Mouse (Mus musculus): ENCODE results near the gene H2-Q10.
A peak's percentile ranks its signal among the peaks of the same experiment; 100 is the strongest.
"Not testable (repeated sequence)": the region's sequence is repeated elsewhere in the genome, so short reads cannot be mapped to it uniquely, and the experiment has no call there.

Gene H2-Q10

DNA sequence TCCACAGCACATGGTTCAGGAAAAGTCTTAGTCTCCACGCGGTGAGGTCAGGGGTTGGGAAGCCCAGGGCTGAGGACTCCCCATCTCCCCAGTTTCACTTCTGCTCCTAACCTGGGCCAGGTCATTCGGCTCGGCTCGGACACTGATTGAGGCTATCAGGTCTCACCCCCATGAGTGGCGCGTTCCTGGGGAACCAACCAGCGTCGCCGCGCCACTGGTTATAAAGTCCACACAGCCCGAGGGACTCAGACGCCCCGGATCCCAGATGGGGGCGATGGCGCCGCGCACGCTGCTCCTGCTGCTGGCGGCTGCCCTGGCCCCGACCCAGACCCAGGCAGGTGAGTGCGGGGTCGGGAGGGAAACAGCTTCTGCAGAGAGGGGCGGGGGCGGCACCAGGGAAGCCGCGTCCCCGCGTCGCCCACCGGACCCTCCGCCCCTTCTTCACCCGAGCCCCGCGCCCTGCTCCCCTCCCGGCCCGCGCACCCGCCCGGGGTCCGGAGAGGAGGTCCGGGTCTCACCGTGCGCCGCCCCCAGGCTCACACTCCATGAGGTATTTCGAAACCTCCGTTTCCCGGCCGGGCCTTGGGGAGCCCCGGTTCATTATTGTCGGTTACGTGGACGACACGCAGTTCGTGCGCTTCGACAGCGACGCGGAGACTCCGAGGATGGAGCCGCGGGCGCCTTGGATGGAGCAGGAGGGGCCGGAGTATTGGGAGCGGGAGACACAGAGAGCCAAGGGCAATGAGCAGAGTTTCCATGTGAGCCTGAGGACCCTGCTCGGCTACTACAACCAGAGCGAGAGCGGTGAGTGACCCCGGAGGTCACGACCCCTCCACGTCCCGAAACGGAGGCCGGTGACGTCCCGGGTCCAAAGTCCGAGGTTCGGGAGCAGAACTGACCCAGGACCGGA is at the start of gene H2-Q10:
H2-Q10 (plus strand) TSS at position 248 of the 910 bp plus-strand sequence.
- no peak for DNase-seq (ENCODE audit: low spot score in 2 of 2)

DNA sequence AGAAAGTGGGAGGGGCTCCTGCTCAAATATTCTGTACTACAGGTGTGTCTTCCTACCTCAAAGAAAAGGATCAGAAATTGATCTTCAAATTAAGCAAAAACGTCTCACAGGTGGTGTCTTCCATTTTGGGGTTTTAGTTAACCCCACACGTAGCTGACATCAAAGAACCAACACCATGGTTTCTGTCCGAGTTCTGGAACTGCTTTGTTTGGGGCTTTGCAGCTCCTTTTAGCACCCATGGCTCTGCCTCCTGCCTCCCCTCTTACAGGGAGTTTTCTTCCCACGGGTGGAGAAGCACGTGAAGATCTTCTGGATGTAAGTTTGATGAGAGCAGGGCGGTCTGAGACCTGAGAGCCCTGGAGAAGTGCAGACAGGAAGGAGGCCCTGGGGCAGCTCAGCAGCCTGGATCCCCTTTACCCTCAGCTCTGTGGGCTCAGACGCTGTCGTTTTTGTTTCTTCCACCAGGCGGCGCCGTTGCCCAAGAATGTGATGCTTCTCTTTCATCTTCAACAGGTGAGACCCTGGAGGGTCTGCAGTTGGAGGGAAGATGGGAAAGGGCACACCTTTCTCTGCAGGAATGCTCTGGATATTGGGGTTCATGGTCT is 49.6 kb upstream of the H2-Q10 start:
- peak in 1 of 2 experiments; percentile 5 for DNase-seq (ENCODE audit: low spot score in 2 of 2)

DNA sequence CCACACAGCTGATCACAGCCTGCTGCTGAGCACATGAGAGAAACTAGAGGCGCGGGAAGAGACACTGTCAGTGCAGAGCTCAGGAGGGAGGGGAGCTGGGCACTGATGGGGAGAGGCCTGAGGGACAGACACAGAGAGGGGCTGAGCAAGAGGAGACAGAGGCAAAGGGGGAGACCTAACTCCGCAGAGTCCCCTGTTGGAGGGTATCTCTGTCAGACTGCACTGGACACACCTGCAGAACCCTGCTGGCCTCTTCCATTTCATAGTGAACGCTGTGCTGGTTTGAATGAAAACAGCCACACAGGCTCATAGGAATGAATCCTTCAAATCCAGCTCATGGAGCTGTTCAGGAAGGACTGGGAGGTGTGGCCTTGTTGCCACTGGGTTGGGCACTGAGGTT is 48.6 kb upstream of the H2-Q10 start:
- DNase-seq (ENCODE audit: low spot score in 2 of 2): not testable (repeated sequence)

GRCm38 (mm10) chr17:35422360-35422759 is 47.5 kb upstream of the H2-Q10 start:
- not testable (repeated sequence) for DNase-seq (ENCODE audit: low spot score in 2 of 2)

DNA sequence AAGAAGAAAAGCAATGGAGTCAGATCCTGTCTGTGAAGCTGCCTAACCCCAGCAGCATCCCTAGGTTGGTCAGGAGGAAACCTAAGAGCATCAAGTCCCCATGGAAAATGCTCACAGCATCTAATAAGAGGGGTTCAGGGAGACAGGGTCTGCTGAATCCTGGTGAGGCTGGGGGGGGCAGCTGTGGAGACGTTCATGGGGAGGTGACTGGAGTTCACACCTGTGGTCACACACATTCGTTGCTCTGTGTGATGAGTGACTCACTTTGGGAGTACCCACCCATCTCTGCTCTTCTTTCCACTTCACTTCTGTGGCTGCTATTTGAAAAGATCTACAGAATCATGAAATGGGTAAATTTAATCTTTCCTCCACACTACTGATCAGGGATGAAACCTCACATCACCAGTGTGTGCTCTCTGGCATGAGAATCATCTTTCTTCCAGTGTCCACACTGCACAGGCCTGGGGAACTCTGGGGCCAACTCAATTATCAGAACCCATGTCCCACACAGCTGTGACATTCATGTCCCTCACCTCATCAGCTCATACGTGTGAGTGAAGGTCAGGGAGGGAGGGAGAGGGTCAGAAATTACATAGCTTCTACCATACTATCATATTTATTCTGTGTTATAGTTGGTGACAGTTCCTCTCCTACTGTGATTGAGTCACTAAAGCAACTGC is 46.6 kb upstream of the H2-Q10 start:
- not testable (repeated sequence) for DNase-seq (ENCODE audit: low spot score in 2 of 2)

DNA sequence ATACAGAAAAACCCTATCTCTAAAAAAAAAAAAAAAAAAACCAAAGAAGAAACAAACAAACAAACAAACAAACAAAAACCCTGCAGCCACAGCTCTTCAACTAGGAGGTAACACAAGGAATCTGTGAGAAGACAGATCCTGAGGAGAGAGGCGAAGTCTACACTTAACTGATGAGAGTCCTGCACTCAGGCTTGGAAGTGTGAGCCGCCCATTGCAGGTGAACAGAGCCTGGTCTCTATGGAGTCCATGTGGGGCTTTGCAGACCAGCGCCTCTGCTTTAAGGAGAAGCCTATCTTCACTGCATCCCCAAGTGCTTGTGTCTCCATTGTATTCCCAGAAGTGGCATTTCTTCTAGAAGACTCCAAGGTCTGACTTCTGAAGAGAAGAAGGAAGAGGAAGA is 45.8 kb upstream of the H2-Q10 start:
- DNase-seq (ENCODE audit: low spot score in 2 of 2): not testable (repeated sequence)

DNA sequence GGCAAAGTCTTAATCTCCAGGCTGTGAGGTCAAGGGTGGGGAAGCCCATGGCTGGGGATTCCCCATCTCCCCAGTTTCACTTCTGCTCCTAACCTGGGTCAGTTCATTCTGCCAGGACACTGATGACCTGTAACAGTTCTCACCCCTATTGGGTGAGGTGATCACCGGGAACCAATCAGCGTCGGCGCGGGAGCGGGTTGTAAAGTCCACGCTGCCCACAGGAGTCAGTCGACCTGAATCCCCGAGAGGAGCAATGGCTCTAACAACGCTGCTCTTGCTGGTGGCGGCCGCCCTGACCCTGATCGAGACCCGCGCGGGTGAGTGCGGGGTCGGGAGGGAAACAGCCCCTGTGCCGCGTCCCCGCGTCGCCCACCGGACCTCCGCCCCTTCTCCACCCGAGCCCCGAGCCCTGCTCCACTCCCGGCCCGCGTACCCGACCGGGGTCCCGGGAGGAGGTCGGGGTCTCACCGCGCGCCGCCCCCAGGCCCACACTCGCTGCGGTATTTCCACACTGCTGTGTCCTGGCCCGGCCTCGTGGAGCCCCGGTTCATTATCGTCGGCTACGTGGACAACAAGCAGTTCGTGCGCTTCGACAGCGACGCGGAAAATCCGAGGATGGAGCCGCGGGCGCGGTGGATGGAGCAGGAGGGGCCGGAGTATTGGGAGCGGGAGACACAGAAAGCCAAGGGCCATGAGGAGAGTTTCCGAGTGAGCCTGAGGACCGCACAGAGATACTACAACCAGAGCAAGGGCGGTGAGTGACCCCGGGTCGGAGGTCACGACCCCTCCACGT is 45.1 kb upstream of the H2-Q10 start, which contains the start of gene H2-Q6:
H2-Q6 (plus strand) TSS at position 227 of the 793 bp plus-strand sequence.
- DNase-seq (ENCODE audit: low spot score in 2 of 2): not testable (repeated sequence)

- not testable (repeated sequence) for DNase-seq (ENCODE audit: low spot score in 2 of 2)
Observed at GRCm38 (mm10) chr17:35425474-35425873, 44.4 kb upstream of the H2-Q10 start.

- not testable (repeated sequence) for DNase-seq (ENCODE audit: low spot score in 2 of 2)
Observed at GRCm38 (mm10) chr17:35428883-35429282, 41.0 kb upstream of the H2-Q10 start.

DNA sequence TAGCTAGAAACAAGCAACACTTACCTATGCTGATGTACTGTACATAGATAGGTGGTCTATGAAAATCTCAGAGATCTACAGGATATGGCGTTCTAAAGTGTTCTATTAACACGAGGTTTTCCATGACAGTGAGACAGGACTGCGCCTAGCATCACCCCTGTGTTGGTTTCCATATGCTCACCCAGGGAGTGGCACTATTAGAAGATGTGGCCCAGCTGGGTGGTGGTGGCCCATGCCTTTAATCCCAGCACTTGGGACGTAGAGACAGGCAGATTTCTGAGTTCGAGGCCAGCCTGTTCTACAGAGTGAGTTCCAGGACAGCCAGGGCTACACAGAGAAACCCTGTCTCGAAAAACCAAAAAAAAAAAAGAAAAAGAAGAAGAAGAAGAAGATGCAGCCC is 39.2 kb upstream of the H2-Q10 start:
- DNase-seq (ENCODE audit: low spot score in 2 of 2): not testable (repeated sequence)

DNA sequence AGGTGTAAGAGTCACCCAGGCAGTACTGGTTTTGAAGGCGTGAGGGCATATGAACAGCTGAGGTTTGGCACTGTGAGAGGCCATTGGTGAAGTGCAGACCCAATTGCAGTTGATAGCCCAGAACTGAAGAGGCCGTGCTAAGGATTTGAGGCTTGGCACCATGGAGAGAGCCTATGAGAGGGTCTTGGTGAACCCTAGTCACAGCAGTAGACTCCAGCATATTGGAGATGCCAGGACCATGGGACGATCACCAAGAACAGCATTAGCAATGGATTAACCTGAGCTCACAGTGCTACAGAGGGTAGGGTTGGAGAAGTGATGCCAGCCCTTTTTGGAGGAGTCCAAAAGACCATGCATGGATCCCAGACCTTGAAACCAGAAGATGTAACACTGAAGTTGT is 37.7 kb upstream of the H2-Q10 start:
- not testable (repeated sequence) for DNase-seq (ENCODE audit: low spot score in 2 of 2)

DNA sequence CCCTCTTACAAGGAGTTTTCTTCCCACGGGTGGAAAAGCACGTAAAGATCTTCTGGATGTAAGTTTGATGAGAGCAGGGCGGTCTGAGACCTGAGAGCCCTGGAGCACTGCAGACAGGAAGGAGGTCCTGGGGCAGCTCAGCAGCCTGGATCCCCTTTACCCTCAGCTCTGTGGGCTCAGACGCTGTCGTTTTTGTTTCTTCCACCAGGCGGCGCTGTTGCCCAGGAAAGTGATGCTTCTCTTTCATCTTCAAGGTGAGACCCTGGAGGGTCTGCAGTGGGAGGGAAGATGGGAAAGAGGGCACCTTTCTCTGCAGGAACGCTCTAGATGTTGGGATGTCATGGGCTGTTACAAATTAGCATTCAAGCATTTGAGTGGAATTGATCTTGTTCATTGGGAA is 35.1 kb upstream of the H2-Q10 start:
- DNase-seq (ENCODE audit: low spot score in 2 of 2): not testable (repeated sequence)

- DNase-seq (ENCODE audit: low spot score in 2 of 2): not testable (repeated sequence)
Observed at GRCm38 (mm10) chr17:35435577-35435976, 34.3 kb upstream of the H2-Q10 start.

DNA sequence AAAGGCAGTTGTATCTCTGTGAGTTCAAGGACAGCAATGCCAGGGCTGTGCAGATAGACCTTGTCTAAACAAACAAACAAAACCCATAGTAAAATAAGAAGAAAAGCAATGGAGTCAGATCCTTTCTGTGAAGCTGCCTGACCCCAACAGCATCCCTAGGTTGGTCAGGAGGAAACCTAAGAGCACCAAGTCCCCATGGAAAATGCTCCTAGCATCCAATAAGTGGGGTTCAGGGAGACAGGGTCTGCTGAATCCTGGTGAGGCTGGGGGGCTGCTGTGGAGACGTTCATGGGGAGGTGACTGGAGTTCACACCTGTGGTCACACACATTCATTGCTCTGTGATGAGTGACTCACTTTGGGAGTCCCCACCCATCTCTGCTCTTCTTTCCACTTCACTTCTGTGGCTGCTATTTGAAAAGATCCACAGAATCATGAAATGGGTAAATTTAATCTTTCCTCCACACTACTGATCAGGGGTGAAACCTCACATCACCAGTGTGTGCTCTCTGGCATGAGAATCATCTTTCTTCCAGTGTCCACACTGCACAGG is 32.4 kb upstream of the H2-Q10 start:
- not testable (repeated sequence) for DNase-seq (ENCODE audit: low spot score in 2 of 2)

DNA sequence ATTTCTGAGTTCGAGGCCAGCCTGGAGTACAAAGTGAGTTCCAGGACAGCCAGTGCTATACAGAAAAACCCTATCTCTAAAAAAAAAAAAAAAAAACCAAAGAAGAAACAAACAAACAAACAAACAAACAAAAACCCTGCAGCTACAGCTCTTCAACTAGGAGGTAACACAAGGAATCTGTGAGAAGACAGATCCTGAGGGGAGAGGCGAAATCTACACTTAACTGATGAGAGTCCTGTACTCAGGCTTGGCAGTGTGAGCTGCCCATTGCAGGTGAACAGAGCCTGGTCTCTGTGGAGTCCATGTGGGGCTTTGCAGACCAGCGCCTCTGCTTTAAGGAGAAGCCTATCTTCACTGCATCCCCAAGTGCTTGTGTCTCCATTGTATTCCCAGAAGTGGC is 31.5 kb upstream of the H2-Q10 start:
- DNase-seq (ENCODE audit: low spot score in 2 of 2): not testable (repeated sequence)

DNA sequence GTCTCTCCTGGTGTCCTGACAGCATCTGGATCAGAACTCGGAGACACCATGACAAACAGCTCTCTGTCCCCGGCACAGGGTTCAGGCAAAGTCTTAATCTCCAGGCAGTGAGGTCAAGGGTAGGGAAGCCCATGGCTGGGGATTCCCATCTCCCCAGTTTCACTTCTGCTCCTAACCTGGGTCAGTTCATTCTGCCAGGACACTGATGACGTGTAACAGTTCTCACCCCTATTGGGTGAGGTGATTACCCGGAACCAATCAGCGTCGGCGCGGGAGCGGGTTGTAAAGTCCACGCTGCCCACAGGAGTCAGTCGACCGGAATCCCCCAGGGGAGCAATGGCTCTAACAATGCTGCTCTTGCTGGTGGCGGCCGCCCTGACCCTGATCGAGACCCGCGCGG is 31.0 kb upstream of the H2-Q10 start, which contains the start of gene H2-Q7:
H2-Q7 (plus strand) TSS at position 271 of the 400 bp plus-strand sequence.
- DNase-seq (ENCODE audit: low spot score in 2 of 2): peak; percentile 28 to 68

- DNase-seq (ENCODE audit: low spot score in 2 of 2): not testable (repeated sequence)
Observed at GRCm38 (mm10) chr17:35439295-35439747, 30.6 kb upstream of the H2-Q10 start.

DNA sequence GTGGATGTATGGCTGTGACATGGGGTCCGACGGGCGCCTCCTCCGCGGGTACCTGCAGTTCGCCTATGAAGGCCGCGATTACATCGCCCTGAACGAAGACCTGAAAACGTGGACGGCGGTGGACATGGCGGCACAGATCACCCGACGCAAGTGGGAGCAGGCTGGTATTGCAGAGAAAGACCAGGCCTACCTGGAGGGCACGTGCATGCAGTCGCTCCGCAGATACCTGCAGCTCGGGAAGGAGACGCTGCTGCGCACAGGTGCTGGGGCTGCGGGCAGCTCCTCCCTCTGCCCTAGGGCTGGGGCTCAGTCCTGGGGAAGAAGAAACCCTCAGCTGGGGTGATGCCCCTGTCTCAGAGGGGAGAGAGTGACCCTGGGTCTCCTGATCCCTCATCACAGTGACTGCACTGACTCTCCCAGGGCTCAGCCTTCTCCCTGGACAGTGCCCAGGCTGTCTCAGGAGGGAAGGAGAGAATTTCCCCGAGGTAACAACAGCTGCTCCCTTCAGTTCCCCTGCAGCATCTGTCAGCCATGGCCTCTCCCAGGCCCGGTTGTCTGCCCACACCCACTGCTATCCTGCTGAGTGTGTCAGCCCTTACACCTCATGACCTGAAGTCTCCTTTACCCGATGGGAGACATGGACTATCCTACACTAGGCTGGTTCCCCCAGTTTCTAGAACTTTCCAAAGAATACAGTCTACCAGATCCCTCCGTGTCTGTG is 29.8 kb upstream of the H2-Q10 start:
- DNase-seq (ENCODE audit: low spot score in 2 of 2): not testable (repeated sequence)

DNA sequence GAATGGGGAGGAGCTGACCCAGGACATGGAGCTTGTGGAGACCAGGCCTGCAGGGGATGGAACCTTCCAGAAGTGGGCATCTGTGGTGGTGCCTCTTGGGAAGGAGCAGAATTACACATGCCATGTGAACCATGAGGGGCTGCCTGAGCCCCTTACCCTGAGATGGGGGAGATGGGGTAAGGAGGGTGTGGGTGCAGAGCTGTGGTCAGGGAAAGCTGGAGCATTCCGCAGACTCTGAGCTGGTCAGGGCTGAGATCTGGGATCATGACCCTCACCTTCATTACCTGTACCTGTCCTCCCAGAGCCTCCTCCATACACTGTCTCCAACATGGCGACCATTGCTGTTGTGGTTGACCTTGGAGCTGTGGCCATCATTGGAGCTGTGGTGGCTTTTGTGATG is 27.5 kb upstream of the H2-Q10 start:
- not testable (repeated sequence) for DNase-seq (ENCODE audit: low spot score in 2 of 2)

DNA sequence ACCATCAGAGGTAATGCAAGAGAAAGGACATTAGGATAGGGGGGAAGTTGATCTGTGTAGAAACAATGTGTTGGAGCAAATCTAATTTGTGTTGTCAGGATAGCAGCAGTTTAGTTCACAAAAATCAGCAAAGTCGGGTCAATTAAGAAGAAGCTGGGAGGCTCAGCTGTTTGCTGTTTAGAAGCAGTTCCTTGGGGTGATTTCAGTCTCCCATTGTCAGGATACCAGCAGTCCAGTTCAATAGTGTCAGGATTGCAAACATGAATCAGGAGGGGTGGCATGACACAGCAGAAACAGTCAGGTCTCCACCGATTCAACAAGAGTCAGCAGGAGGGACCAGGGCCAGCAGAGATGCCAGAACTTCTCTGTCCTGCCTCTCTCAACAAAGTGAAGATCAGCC is 25.4 kb upstream of the H2-Q10 start:
- not testable (repeated sequence) for DNase-seq (ENCODE audit: low spot score in 2 of 2)
